Mouse (Mus musculus) neural tube, embryonic 11.5 days (tissue): Measurements from ENCODE around the gene Fbxl18. TPM values are rescaled to one million over a fixed set of nuclear protein-coding genes. Genes with fewer than 3 reads are reported as not detected.

Experiments
- ATAC-seq: fragments of 200-750 bp; cut with Nextera tagmentation; 2 replicates; pipeline ENCODE4 v1.8.0; 2017; ENCODE audit warnings: moderate number of reproducible peaks, mild to moderate bottlenecking, moderate TSS enrichment, moderate library complexity; ENCODE audit not compliant: insufficient read depth, low FRiP score, low TSS enrichment
- DNase-seq: peaks from one replicate; pipeline ENCODE4 v3.0.0-alpha.2; 2015; ENCODE audit warnings: low spot score
- H3K27ac ChIP-seq: fragments of 300-500 bp; sonication (generic); 2 replicates; pipeline ENCODE4 v1.5.1; 2014; ENCODE audit warnings: low read depth, mild to moderate bottlenecking, low read length
- H3K27me3 ChIP-seq: fragments of 300-500 bp; sonication (generic); 2 replicates; pipeline ENCODE4 v1.6.1; 2014; ENCODE audit warnings: mild to moderate bottlenecking, low read length, mixed read lengths; ENCODE audit not compliant: control insufficient read depth, insufficient read depth
- H3K36me3 ChIP-seq: fragments of 300-500 bp; sonication (generic); 2 replicates; pipeline ENCODE4 v1.6.1; 2014; ENCODE audit warnings: mild to moderate bottlenecking, low read length, moderate library complexity, mixed read lengths; ENCODE audit not compliant: control insufficient read depth, insufficient read depth
- H3K4me1 ChIP-seq: fragments of 300-500 bp; sonication (generic); 2 replicates; pipeline ENCODE4 v1.6.1; 2014; ENCODE audit warnings: low read length, mixed read lengths; ENCODE audit not compliant: control insufficient read depth, insufficient read depth
- H3K4me2 ChIP-seq: fragments of 300-500 bp; sonication (generic); 2 replicates; pipeline ENCODE4 v1.6.1; 2014; ENCODE audit warnings: low read depth, mild to moderate bottlenecking, moderate library complexity
- H3K4me3 ChIP-seq: fragments of 300-500 bp; sonication (generic); 2 replicates; pipeline ENCODE4 v1.5.1; 2014; ENCODE audit warnings: low read depth, low read length
- H3K9ac ChIP-seq: fragments of 300-500 bp; sonication (generic); 2 replicates; pipeline ENCODE4 v1.6.1; 2014; ENCODE audit warnings: mild to moderate bottlenecking, low read length
- H3K9me3 ChIP-seq: fragments of 300-500 bp; sonication (generic); 2 replicates; pipeline ENCODE4 v1.6.1; 2016; ENCODE audit warnings: low read length; ENCODE audit not compliant: control insufficient read depth
- WGBS: fragments of 180-500 bp; shearing (Covaris S2); extraction: QIAGEN DNeasy Blood & Tissue Kit; methylation state at CpG from one replicate; pipeline ENCODE4 v1.1.7; 2014; 5-methylcytosine and 5-hydroxymethylcytosine counted together
- polyA plus RNA-seq: library from polyadenylated mRNA; unstranded; fragments of >200 nt; fragmentation: Nextera tagmentation; extraction: Ambion mirVana; gene quantifications from 2 replicates; pipeline ENCODE4 v1.2.1, GENCODE M21; 2014

The Fbxl18 gene
- polyA plus RNA-seq, 1 experiment from 2014 or later = 13.7 TPM

DNA sequence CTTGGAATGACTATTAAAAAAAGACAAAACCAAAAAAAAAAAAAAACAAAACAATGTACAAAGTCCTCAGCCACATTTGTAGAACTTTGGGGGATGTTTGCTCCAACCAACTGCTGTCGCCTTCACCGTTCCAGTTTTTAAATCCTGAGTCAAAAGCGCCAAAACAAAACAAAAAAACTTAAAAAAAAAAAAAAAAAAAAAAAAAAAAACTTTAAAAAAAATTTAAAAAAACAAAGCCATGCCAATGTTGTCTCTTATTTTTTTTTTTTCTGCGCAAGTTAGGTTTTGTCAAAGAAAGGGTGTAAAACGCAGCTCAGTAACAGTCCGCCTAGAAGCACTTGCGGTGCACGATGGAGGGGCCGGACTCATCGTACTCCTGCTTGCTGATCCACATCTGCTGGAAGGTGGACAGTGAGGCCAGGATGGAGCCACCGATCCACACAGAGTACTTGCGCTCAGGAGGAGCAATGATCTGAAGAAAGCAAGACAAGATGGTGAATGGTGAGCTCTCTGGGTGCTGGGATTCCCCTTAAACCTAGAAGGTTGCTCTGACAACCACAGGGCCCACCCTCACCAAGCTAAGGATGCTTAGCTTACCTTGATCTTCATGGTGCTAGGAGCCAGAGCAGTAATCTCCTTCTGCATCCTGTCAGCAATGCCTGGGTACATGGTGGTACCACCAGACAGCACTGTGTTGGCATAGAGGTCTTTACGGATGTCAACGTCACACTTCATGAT is 8.4 kb upstream of the Fbxl18 start:
- no peak for DNase-seq

DNA sequence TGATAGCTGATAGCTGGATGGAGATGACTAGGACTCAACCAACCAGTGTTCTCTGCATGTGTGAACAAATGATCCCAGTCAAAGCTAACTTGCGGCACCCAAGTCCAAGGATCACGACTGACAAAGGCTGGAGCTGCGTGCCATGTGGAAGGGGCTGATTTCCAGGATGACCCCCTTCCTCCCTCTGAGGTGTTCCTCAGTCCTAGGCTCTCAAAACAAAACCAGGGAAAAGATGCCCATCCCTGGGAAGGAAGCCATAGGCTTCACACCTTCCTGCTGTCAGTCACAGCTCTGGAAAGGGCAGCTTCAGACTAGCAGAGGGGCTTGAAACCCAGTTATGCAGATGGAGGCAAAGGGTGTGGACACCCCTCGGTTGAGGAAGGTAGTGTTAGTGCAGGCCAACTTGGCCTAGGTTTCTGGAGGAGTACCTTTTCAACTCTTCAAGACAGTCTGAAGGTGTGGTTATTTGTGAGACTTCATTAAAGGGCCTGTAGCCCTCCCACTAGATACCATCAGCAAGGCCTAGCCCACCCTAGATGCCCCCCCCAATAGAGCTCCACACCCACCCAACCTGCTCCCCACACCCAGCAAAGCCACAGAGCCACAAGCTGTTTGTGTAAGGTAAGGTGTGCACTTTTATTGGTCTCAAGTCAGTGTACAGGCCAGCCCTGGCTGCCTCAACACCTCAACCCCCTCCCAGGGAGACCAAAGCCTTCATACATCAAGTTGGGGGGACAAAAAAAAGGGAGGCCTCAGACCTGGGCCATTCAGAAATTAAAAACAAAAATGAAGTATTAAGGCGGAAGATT is 7.5 kb upstream of the Fbxl18 start:
- Histone ChIP-seq H3K36me3 (peaks cover 26% of the 10 kb centered on the region), H3K4me1 (peaks cover 17% of the 10 kb centered on the region), H3K9me3 (no peaks in the 10 kb centered on the region), H3K4me3 (no peak overlapping the region), H3K27ac (no peak overlapping the region; the same call in 1 of the 2 replicates), H3K4me2 (no peak overlapping the region), H3K27me3 (no peaks in the 10 kb centered on the region), H3K9ac (no peak overlapping the region)
- DNase-seq (peak; percentile 57), ATAC-seq (no peak)
- 58% methylated on average over 5 of the region's 5 CpGs for WGBS

More for the DNA sequence above, 8.4 kb upstream of the Fbxl18 start:
- Histone ChIP-seq H3K9me3 (no peaks in the 10 kb centered on the region), H3K9ac (no peak overlapping the region), H3K4me3 (peak overlapping the region; percentile 82; the same call in 1 of the 2 replicates), H3K4me2 (peak overlapping the region; percentile 85), H3K27ac (peak overlapping the region; percentile 99; the same call in 1 of the 2 replicates), H3K4me1 (peaks cover 19% of the 10 kb centered on the region), H3K36me3 (peaks cover 26% of the 10 kb centered on the region), H3K27me3 (no peaks in the 10 kb centered on the region)
- ATAC-seq = no peak
- 90% methylated on average over 14 of the region's 14 CpGs for WGBS

DNA sequence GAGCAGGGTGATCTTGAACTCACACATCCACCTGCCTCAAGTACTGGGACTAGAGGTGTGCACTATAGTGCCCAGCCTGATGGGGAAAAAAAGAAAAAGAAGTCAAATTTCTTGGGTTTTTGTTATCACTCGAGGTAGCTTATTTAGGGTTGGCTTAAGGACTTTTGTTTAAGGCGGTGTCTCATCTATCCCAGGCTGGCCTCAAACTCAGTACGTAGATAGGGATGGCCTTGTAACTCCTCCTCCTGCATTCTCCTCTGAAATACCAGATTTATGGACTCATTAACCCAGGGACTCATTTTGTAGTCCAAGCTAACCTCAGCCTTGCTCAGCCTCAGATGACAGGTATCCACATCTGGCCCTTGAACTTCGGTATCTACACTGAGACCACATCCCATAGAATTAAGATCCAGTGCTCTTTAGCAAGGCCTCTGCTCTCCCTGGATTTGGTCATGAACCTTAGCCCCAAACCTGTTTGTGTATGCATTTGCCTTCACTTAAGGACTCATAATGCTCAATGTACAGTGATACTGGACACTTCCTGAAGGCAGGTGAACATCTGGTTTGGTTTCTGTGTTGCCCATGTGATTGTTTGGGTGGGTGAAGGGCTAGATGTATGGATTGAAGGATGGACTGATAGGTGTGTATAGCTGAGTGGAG is 6.8 kb upstream of the Fbxl18 start:
- WGBS = 62% methylated on average over 4 of the region's 4 CpGs
- DNase-seq (peak; percentile 48), ATAC-seq (no peak)
- H3K9ac ChIP-seq = no peak overlapping the region
- H3K4me1 ChIP-seq = peaks cover 10% of the 10 kb centered on the region
- peaks cover 26% of the 10 kb centered on the region for H3K36me3 ChIP-seq
- H3K27me3 ChIP-seq = no peaks in the 10 kb centered on the region
- no peaks in the 10 kb centered on the region for H3K9me3 ChIP-seq
- no peak overlapping the region for H3K27ac ChIP-seq
- H3K4me2 ChIP-seq = no peak overlapping the region
- no peak overlapping the region for H3K4me3 ChIP-seq

DNA sequence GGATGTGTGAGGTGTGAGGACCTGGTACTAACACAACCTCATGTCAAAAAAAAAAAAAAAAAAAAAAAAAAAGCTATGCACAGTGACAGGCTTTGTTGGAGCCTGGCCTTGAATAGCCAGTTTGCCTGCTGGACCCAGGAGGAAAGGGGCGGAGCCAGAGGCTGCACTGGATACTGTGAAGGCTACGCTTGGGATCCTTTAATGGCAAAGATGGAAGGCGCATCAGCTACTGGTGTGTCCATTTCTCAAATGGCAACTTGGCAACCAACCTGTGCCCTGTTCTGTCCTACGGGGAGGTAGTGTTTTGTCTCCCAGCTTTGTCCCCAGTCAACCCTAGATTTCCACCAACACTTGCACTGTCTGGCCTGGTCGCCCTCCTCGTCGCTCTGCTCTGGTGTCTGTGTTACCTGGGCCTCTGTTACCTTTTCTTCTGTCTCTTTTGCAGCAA is 6.2 kb upstream of the Fbxl18 start:
- DNase-seq (peak; percentile 50), ATAC-seq (no peak)
- Histone ChIP-seq H3K27ac (0 out of 2 replicates have a peak overlapping the region, but pooled peaks have one; percentile 17), H3K9ac (no peak overlapping the region), H3K4me2 (no peak overlapping the region), H3K4me3 (no peak overlapping the region), H3K4me1 (peaks cover 9% of the 10 kb centered on the region), H3K9me3 (no peaks in the 10 kb centered on the region), H3K27me3 (no peaks in the 10 kb centered on the region), H3K36me3 (peaks cover 26% of the 10 kb centered on the region)
- 83% methylated on average over 7 of the region's 7 CpGs for WGBS

DNA sequence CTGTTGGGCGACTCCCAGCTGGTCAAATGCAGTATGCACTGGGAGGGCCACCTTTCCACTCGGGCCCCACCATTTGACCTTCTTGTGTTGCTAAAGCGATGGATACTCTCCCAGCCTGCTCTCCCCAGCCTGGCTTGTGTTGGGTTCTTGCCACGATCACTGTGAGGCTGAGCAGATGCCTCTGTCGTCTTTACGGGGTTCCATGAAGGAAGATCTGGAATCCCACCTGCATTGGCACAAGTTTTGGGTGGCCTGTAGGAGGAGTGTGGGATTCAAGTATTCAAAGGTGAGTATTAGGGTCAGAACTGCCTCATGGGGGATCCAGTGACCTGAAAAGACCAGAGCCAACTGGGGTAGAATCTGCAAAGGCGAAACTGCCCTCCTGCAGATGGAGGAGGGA is 5.4 kb upstream of the Fbxl18 start:
- H3K27ac ChIP-seq = no peak overlapping the region
- no peak overlapping the region for H3K4me3 ChIP-seq
- H3K27me3 ChIP-seq = no peaks in the 10 kb centered on the region
- DNase-seq (no peak), ATAC-seq (no peak)
- H3K9me3 ChIP-seq = no peaks in the 10 kb centered on the region
- peaks cover 9% of the 10 kb centered on the region for H3K4me1 ChIP-seq
- H3K9ac ChIP-seq = no peak overlapping the region
- H3K36me3 ChIP-seq = peaks cover 26% of the 10 kb centered on the region
- WGBS = 90% methylated on average over 7 of the region's 7 CpGs
- no peak overlapping the region for H3K4me2 ChIP-seq

DNA sequence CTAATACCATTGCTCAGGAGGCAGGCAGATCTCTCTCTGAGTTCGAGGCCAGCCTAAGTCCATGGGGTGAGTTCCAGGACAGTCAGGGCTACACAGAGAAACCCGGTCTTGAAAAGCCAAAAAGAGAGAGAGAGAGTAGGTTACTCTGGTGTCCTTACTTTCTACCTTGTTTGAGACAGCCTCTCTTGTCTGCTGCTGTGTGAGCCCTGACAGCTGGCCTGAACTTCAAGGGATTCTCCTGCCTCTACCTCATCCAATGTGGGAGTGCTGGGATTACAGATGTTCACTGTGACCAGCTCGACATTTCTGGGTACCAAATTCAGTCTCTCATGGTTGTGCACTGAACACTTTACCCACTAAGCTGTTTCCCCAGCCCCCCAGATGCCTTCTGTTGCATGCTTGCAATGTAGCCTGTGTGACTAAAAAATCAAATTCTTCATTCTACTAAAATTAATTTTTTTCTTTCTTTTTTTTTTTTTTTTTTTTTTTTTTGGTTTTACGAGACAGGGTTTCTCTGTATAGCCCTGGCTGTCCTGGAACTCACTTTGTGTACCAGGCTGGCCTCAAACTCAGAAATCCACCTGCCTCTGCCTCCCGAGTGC is 4.8 kb upstream of the Fbxl18 start:
- Histone ChIP-seq H3K36me3 (peaks cover 26% of the 10 kb centered on the region), H3K4me2 (no peak overlapping the region), H3K9ac (no peak overlapping the region), H3K4me1 (peaks cover 9% of the 10 kb centered on the region), H3K4me3 (no peak overlapping the region), H3K9me3 (no peaks in the 10 kb centered on the region), H3K27me3 (no peaks in the 10 kb centered on the region), H3K27ac (no peak overlapping the region)
- DNase-seq (no peak), ATAC-seq (no peak)
- WGBS = 89% methylated on average over 5 of the region's 5 CpGs

DNA sequence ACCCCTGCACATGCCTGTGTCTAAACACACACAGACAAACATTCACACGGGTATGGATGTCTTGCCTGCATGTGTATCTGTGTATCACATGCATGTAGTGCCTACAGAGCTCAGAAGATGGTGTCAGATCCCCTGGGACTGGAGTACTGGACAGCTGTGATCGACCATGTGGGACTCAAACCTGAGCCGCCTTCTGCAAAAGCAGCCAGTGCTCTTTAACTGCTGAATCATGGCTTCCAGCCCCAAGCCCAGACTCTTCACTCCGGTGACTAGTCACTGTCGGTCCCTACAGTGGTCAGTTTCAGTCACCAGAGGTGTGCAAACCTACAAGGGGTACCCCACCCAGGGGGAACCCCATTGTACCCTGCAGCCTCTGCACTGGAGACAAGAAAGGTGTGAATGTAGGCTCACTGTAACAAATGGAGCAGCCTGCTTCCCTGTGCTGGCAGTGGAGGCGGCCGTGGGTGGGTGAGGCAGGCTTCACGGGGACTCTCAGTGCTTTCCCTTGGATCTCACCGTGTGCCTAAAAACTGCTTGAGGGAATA is 3.9 kb upstream of the Fbxl18 start:
- H3K9ac ChIP-seq = no peak overlapping the region
- DNase-seq (no peak), ATAC-seq (no peak)
- H3K9me3 ChIP-seq = no peaks in the 10 kb centered on the region
- WGBS = 86% methylated on average over 9 of the region's 9 CpGs
- no peak overlapping the region for H3K4me2 ChIP-seq
- H3K27ac ChIP-seq = 0 out of 2 replicates have a peak overlapping the region, but pooled peaks have one; percentile 39
- peaks cover 4% of the 10 kb centered on the region for H3K4me1 ChIP-seq
- H3K36me3 ChIP-seq = peaks cover 19% of the 10 kb centered on the region
- no peak overlapping the region for H3K4me3 ChIP-seq
- H3K27me3 ChIP-seq = no peaks in the 10 kb centered on the region

DNA sequence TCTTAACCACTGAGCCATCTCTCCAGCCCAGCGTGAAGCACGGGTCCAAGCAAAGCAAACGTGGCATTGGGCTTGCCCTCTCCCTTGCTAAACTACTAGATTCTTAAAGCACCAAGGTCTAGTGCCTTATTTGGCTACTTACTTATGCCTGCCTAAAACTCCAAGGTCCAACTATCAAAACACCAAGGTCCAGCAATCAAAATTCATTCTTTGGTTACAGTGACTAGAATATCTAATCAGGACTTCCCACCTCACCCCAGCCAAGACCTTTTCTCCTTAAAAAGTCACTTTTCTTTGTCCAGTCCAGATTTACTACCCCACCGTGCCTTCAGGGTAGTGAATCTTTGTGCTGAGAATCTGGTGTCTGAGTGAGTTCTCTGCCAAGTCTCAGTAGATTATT is 3.1 kb upstream of the Fbxl18 start:
- DNase-seq = no peak
- ATAC-seq = no peak
- WGBS = 85% methylated on average over 4 of the region's 4 CpGs

More for the DNA sequence above, 3.1 kb upstream of the Fbxl18 start:
- Histone ChIP-seq H3K4me2 (no peak overlapping the region), H3K27ac (no peak overlapping the region), H3K27me3 (no peaks in the 10 kb centered on the region), H3K4me3 (no peak overlapping the region), H3K4me1 (peaks cover 6% of the 10 kb centered on the region; the same call in 1 of the 2 replicates), H3K9ac (no peak overlapping the region), H3K9me3 (no peaks in the 10 kb centered on the region), H3K36me3 (peaks cover 15% of the 10 kb centered on the region)
